Mouse (Mus musculus): ENCODE data around the gene Mgat4b.

The Mgat4b gene

GRCm38 (mm10) chr11:50216724-50217366 is 6.2 kb downstream of the Mgat4b start:
- Histone ChIP-seq H3K36me3 (ENCODE audit: insufficient read depth, low read length) (no peaks in the 10 kb centered on the region), H3K9me3 (ENCODE audit: low read length) (no peaks in the 10 kb centered on the region), H3K27me3 (ENCODE audit: insufficient read depth, low read length) (no peaks in the 10 kb centered on the region)

GRCm38 (mm10) chr11:50217811-50218210 is 7.1 kb downstream of the Mgat4b start:
- H3K4me3 ChIP-seq (replicated peaks; ENCODE audit: low read length), result peak overlapping the region; percentile 39
- no peaks in the 10 kb centered on the region for H3K9me3 ChIP-seq (ENCODE audit: low read length)
- TF ChIP-seq CTCF (conservative IDR thresholded peaks at IDR 0.05; ENCODE audit: low read length) (no peak), POU5F1 (IDR thresholded peaks at IDR 0.05; ENCODE audit: borderline replicate concordance, low read length) (no peak), NANOG (IDR thresholded peaks at IDR 0.05; ENCODE audit: borderline replicate concordance, low read length) (no peak)
- H3K36me3 ChIP-seq (ENCODE audit: insufficient read depth, low read length), result no peaks in the 10 kb centered on the region
- H3K27me3 ChIP-seq (ENCODE audit: insufficient read depth, low read length), result peaks cover 6% of the 10 kb centered on the region
- peaks cover 66% of the 10 kb centered on the region for H3K4me1 ChIP-seq (replicated peaks; ENCODE audit: low read depth, low read length)

More at GRCm38 (mm10) chr11:50216724-50217366, 6.2 kb downstream of the Mgat4b start:
- H3K4me3 ChIP-seq (replicated peaks; ENCODE audit: low read length), result peak overlapping the region; percentile 41; the same call in 1 of the 2 replicates
- TF ChIP-seq NANOG (IDR thresholded peaks at IDR 0.05; ENCODE audit: borderline replicate concordance, low read length), result no peak
- peaks cover 76% of the 10 kb centered on the region for H3K4me1 ChIP-seq (replicated peaks; ENCODE audit: low read depth, low read length)

- Histone ChIP-seq H3K9me3 (ENCODE audit: low read length) (no peaks in the 10 kb centered on the region), H3K36me3 (ENCODE audit: insufficient read depth, low read length) (no peaks in the 10 kb centered on the region), H3K4me1 (replicated peaks; ENCODE audit: low read depth, low read length) (peaks cover 68% of the 10 kb centered on the region), H3K27me3 (ENCODE audit: insufficient read depth, low read length) (peaks cover 26% of the 10 kb centered on the region), H3K4me3 (replicated peaks; ENCODE audit: low read length) (no peak overlapping the region)
- TF ChIP-seq POU5F1 (IDR thresholded peaks at IDR 0.05; ENCODE audit: borderline replicate concordance, low read length), result no peak
- TF ChIP-seq NANOG (IDR thresholded peaks at IDR 0.05; ENCODE audit: borderline replicate concordance, low read length), result no peak
- peak; percentile 18; the same call in 1 of the 2 replicates for TF ChIP-seq CTCF (conservative IDR thresholded peaks at IDR 0.05; ENCODE audit: low read length)
These were observed 9.1 kb downstream of the Mgat4b start for GRCm38 (mm10) chr11:50219833-50220232.

GRCm38 (mm10) chr11:50222559-50223276 is 12.0 kb downstream of the Mgat4b start:
- Histone ChIP-seq H3K4me1 (replicated peaks; ENCODE audit: low read depth, low read length) (peaks cover 64% of the 10 kb centered on the region), H3K27me3 (ENCODE audit: insufficient read depth, low read length) (peaks cover 51% of the 10 kb centered on the region), H3K4me3 (replicated peaks; ENCODE audit: low read length) (no peak overlapping the region), H3K9me3 (ENCODE audit: low read length) (no peaks in the 10 kb centered on the region), H3K36me3 (ENCODE audit: insufficient read depth, low read length) (peaks cover 3% of the 10 kb centered on the region; the same call in 1 of the 2 replicates)
- TF ChIP-seq NANOG (IDR thresholded peaks at IDR 0.05; ENCODE audit: borderline replicate concordance, low read length) (no peak), CTCF (conservative IDR thresholded peaks at IDR 0.05; ENCODE audit: low read length) (no peak), POU5F1 (IDR thresholded peaks at IDR 0.05; ENCODE audit: borderline replicate concordance, low read length) (no peak)

- Histone ChIP-seq H3K4me3 (replicated peaks; ENCODE audit: low read length) (peak overlapping the region; percentile 85), H3K36me3 (ENCODE audit: insufficient read depth, low read length) (peaks cover 6% of the 10 kb centered on the region; the same call in 1 of the 2 replicates), H3K4me1 (replicated peaks; ENCODE audit: low read depth, low read length) (peaks cover 63% of the 10 kb centered on the region), H3K9me3 (ENCODE audit: low read length) (no peaks in the 10 kb centered on the region), H3K27me3 (ENCODE audit: insufficient read depth, low read length) (peaks cover 64% of the 10 kb centered on the region)
- no peak for TF ChIP-seq NANOG (IDR thresholded peaks at IDR 0.05; ENCODE audit: borderline replicate concordance, low read length)
- TF ChIP-seq CTCF (conservative IDR thresholded peaks at IDR 0.05; ENCODE audit: low read length), result no peak
These were observed 13.3 kb downstream of the Mgat4b start for GRCm38 (mm10) chr11:50223783-50224662.

- peaks cover 6% of the 10 kb centered on the region; the same call in 1 of the 2 replicates for H3K36me3 ChIP-seq (ENCODE audit: insufficient read depth, low read length)
- TF ChIP-seq NANOG (IDR thresholded peaks at IDR 0.05; ENCODE audit: borderline replicate concordance, low read length) (no peak), POU5F1 (IDR thresholded peaks at IDR 0.05; ENCODE audit: borderline replicate concordance, low read length) (no peak), CTCF (conservative IDR thresholded peaks at IDR 0.05; ENCODE audit: low read length) (no peak)
- H3K4me3 ChIP-seq (replicated peaks; ENCODE audit: low read length), result peak overlapping the region; percentile 85
- peaks cover 63% of the 10 kb centered on the region for H3K4me1 ChIP-seq (replicated peaks; ENCODE audit: low read depth, low read length)
- peaks cover 72% of the 10 kb centered on the region for H3K27me3 ChIP-seq (ENCODE audit: insufficient read depth, low read length)
- no peaks in the 10 kb centered on the region for H3K9me3 ChIP-seq (ENCODE audit: low read length)
These were observed 14.2 kb downstream of the Mgat4b start for GRCm38 (mm10) chr11:50224671-50225530.

GRCm38 (mm10) chr11:50225611-50226378 is 15.1 kb downstream of the Mgat4b start:
- Histone ChIP-seq H3K27me3 (ENCODE audit: insufficient read depth, low read length) (peaks cover 81% of the 10 kb centered on the region), H3K4me3 (replicated peaks; ENCODE audit: low read length) (peak overlapping the region; percentile 85), H3K9me3 (ENCODE audit: low read length) (no peaks in the 10 kb centered on the region), H3K36me3 (ENCODE audit: insufficient read depth, low read length) (peaks cover 6% of the 10 kb centered on the region; the same call in 1 of the 2 replicates), H3K4me1 (replicated peaks; ENCODE audit: low read depth, low read length) (peaks cover 68% of the 10 kb centered on the region)
- TF ChIP-seq POU5F1 (IDR thresholded peaks at IDR 0.05; ENCODE audit: borderline replicate concordance, low read length), result no peak
- TF ChIP-seq NANOG (IDR thresholded peaks at IDR 0.05; ENCODE audit: borderline replicate concordance, low read length), result no peak
- TF ChIP-seq CTCF (conservative IDR thresholded peaks at IDR 0.05; ENCODE audit: low read length), result no peak
